Mouse (Mus musculus): ENCODE data around the gene Mmel1. TPM values are rescaled to one million over a fixed set of nuclear protein-coding genes. Genes with fewer than 3 reads are reported as not detected.
A peak's percentile ranks its signal among the peaks of the same experiment; 100 is the strongest.

Mmel1 gene
- polyA plus RNA-seq, 1 experiment from 2014 or later, result 0.80 TPM

DNA sequence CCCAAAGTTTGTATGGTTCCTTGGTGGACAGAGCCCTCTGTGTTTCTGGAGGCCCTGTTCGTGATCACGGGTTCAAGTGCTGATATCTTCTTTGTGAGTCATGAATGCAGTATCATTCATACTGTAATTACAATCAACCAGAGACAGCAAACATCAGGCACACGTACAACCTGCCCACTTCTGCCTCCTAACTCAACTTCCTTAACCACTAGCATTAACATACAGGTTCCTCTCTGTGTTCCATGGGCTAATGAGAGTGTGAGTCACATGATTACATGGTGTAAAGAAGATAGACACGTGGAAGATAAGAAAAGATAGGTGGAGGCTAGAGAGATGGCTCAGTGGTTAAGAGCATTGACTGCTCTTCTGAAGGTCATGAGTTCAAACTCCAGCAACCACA, 47.3 kb downstream of the Mmel1 start:
- H3K9ac ChIP-seq (replicated peaks), result no peak overlapping the region
- H3K27me3 ChIP-seq (ENCODE audit: insufficient read depth, low read length), result no peaks in the 10 kb centered on the region
- peaks cover 29% of the 10 kb centered on the region for H3K4me1 ChIP-seq (ENCODE audit: insufficient read depth)
- peaks cover 5% of the 10 kb centered on the region; the same call in 1 of the 2 replicates for H3K9me3 ChIP-seq (ENCODE audit: low read length)
- H3K36me3 ChIP-seq (replicated peaks; ENCODE audit: insufficient read depth, low read length), result peaks cover 48% of the 10 kb centered on the region
- H3K4me2 ChIP-seq (ENCODE audit: low read depth, low read length), result no peak overlapping the region
- 64% methylated on average over 4 of the region's 4 CpGs for WGBS (ENCODE audit: insufficient replicate concordance)
- TF ChIP-seq EP300 (IDR thresholded peaks at IDR 0.05; ENCODE audit: low read depth) (no peak), CTCF (IDR thresholded peaks at IDR 0.05; ENCODE audit: low read depth) (no peak)
- peak overlapping the region; percentile 48; the same call in 1 of the 2 replicates for H3K27ac ChIP-seq (ENCODE audit: low read depth)
- ATAC-seq (no peak), DNase-seq (no peak)
- H3K4me3 ChIP-seq (ENCODE audit: low read depth, low read length), result no peak overlapping the region

DNA sequence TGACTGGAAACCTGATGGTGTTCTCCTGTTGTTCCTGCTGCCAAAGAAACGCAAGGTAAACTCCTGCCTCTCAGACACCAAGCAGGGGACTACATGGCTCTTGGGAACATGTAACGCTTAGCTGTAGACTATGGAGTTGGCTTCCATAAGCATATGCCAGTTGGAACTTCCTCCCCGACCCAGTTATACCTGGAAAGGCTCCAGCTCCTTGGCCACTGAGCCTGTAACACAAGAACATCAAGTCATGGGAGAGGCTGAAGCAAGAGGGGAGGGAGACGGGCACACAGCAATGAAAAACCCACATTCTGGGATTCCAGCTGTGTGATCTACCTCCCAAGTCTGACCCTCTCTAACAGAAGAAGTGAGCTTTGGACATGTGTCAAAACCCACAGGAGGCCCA, 52.9 kb downstream of the Mmel1 start:
- ATAC-seq (no peak), DNase-seq (no peak)
- Histone ChIP-seq H3K36me3 (replicated peaks; ENCODE audit: insufficient read depth, low read length) (peaks cover 72% of the 10 kb centered on the region), H3K9me3 (ENCODE audit: low read length) (peaks cover 4% of the 10 kb centered on the region; the same call in 1 of the 2 replicates), H3K27ac (ENCODE audit: low read depth) (no peak overlapping the region), H3K4me3 (ENCODE audit: low read depth, low read length) (no peak overlapping the region), H3K4me1 (ENCODE audit: insufficient read depth) (peaks cover 25% of the 10 kb centered on the region), H3K27me3 (ENCODE audit: insufficient read depth, low read length) (no peaks in the 10 kb centered on the region), H3K4me2 (ENCODE audit: low read depth, low read length) (peak overlapping the region; percentile 77; the same call in 1 of the 2 replicates), H3K9ac (replicated peaks) (no peak overlapping the region; the same call in 1 of the 2 replicates)
- no peak for TF ChIP-seq EP300 (IDR thresholded peaks at IDR 0.05; ENCODE audit: low read depth)
- TF ChIP-seq CTCF (IDR thresholded peaks at IDR 0.05; ENCODE audit: low read depth), result no peak
- WGBS (ENCODE audit: insufficient replicate concordance), result 90% methylated on average over 4 of the region's 4 CpGs

DNA sequence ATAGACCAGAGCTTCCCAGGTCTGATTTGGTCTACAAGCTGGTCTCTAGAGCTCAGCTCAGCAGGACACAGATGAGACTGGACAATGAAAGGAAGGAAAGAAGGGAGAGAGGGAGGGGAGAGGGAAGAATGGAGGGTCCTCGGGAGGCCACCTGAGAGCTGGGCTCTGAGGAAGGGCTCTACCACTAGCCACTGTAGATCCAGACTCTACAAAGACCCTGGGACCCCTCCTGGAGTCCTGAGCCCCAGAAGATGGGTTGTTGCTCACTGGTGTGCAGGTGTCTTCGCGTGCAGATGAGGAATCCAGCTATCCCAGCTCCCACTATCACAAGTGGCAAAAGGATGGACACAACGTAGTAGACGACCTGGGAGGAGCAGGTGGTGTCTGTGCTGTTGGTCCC, 53.5 kb downstream of the Mmel1 start:
- H3K9ac ChIP-seq (replicated peaks), result no peak overlapping the region
- peaks cover 65% of the 10 kb centered on the region for H3K36me3 ChIP-seq (replicated peaks; ENCODE audit: insufficient read depth, low read length)
- H3K4me2 ChIP-seq (ENCODE audit: low read depth, low read length), result peak overlapping the region; percentile 77
- H3K4me3 ChIP-seq (ENCODE audit: low read depth, low read length), result no peak overlapping the region
- no peak for DNase-seq
- peaks cover 28% of the 10 kb centered on the region for H3K4me1 ChIP-seq (ENCODE audit: insufficient read depth)
- no peak overlapping the region for H3K27ac ChIP-seq (ENCODE audit: low read depth)
- TF ChIP-seq EP300 (IDR thresholded peaks at IDR 0.05; ENCODE audit: low read depth) (no peak), CTCF (IDR thresholded peaks at IDR 0.05; ENCODE audit: low read depth) (no peak)
- no peak for ATAC-seq
- H3K9me3 ChIP-seq (ENCODE audit: low read length), result no peaks in the 10 kb centered on the region
- no peaks in the 10 kb centered on the region for H3K27me3 ChIP-seq (ENCODE audit: insufficient read depth, low read length)
- WGBS (ENCODE audit: insufficient replicate concordance), result 87% methylated on average over 5 of the region's 5 CpGs

DNA sequence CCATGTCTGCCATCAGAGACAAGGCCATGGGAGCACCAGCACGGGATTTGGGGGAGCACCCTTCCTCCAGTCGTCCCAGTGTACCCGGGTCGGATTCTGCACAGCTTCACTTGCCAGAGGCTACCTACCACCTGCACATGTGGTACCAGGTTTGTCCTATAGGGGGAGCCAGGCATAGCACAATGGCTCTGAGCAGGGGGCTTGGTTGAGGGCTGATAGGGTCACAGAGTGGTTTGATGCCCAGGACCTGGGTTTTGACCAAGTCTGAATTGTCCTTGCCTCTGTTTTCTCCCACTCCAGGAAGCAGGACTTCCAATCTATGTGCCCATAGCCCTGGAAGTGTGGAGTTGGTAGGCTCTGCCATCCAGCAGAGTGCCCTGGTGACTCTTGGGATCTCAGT, 56.0 kb downstream of the Mmel1 start:
- Histone ChIP-seq H3K27me3 (ENCODE audit: insufficient read depth, low read length) (no peaks in the 10 kb centered on the region), H3K4me3 (ENCODE audit: low read depth, low read length) (peak overlapping the region; percentile 67), H3K36me3 (replicated peaks; ENCODE audit: insufficient read depth, low read length) (peaks cover 54% of the 10 kb centered on the region), H3K9ac (replicated peaks) (0 out of 2 replicates have a peak overlapping the region, but pooled peaks have one; percentile 7), H3K4me2 (ENCODE audit: low read depth, low read length) (peak overlapping the region; percentile 77), H3K4me1 (ENCODE audit: insufficient read depth) (peaks cover 51% of the 10 kb centered on the region), H3K27ac (ENCODE audit: low read depth) (no peak overlapping the region), H3K9me3 (ENCODE audit: low read length) (no peaks in the 10 kb centered on the region)
- ATAC-seq (no peak), DNase-seq (peak; percentile 73)
- TF ChIP-seq CTCF (IDR thresholded peaks at IDR 0.05; ENCODE audit: low read depth), result peak; percentile 84
- no peak for TF ChIP-seq EP300 (IDR thresholded peaks at IDR 0.05; ENCODE audit: low read depth)
- 63% methylated on average over 4 of the region's 4 CpGs for WGBS (ENCODE audit: insufficient replicate concordance)

DNA sequence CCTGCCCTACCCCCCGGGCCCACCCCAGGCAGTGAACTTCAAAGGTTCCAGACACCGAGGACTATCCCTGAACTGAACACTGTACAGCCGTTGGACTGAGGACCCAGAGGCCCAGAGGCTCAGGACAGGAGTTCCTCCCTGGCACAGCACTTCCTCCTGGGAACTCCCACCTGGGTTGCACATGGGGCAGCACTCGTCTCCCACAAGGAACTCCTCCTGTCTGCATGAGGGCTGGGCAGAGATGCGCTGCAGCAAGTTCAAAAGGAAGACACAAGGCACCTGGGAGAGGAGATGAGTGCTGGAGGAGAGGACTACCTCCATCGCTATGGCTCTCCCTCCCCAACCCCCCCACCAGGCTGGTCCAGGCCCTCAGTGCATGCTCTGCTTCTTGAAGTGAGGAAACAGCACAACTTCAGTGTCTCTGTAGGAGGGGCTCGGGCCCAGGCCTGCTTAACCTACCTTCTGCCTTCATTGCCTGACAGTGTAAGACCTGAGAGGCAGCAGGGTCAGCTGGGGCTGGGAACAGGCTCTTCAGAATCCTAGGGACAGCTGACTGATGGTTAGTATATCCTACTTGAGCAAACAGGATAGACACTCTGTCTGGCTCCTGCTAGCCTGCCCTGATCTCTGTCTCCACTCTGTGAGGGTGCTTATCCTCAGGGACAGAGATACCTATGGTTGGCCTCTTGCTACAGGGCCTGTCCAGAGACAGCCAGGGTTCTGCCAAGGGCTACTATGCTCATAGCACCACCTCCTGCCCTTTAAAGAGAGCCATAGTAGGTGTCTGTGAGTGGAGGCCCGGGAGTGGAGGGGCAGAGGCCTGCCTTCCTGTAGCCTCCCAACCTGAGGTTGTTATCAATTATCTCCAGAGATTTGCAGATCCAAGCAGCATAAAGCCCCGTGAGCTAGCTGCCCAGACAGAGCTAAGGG, 57.8 kb downstream of the Mmel1 start:
- H3K9me3 ChIP-seq (ENCODE audit: low read length), result no peaks in the 10 kb centered on the region
- H3K4me2 ChIP-seq (ENCODE audit: low read depth, low read length), result peak overlapping the region; percentile 77
- peak; percentile 34 for DNase-seq
- H3K4me3 ChIP-seq (ENCODE audit: low read depth, low read length), result peak overlapping the region; percentile 67
- H3K9ac ChIP-seq (replicated peaks), result peak overlapping the region; percentile 82
- TF ChIP-seq CTCF (IDR thresholded peaks at IDR 0.05; ENCODE audit: low read depth) (no peak), EP300 (IDR thresholded peaks at IDR 0.05; ENCODE audit: low read depth) (no peak)
- H3K4me1 ChIP-seq (ENCODE audit: insufficient read depth), result peaks cover 51% of the 10 kb centered on the region
- 32% methylated on average over 9 of the region's 9 CpGs for WGBS (ENCODE audit: insufficient replicate concordance)
- H3K27ac ChIP-seq (ENCODE audit: low read depth), result peak overlapping the region; percentile 92
- no peaks in the 10 kb centered on the region for H3K27me3 ChIP-seq (ENCODE audit: insufficient read depth, low read length)
- peak; percentile 8 for ATAC-seq
- H3K36me3 ChIP-seq (replicated peaks; ENCODE audit: insufficient read depth, low read length), result peaks cover 47% of the 10 kb centered on the region

GRCm38 (mm10) chr4:154927899-154928337, 58.5 kb downstream of the Mmel1 start:
- 0 out of 2 replicates have a peak, but pooled peaks have one; percentile 0 for TF ChIP-seq CTCF (IDR thresholded peaks at IDR 0.05; ENCODE audit: low read depth)
- TF ChIP-seq EP300 (IDR thresholded peaks at IDR 0.05; ENCODE audit: low read depth), result no peak
- H3K27ac ChIP-seq (ENCODE audit: low read depth), result peak overlapping the region; percentile 92
- no peaks in the 10 kb centered on the region for H3K27me3 ChIP-seq (ENCODE audit: insufficient read depth, low read length)
- DNase-seq (peak; percentile 64), ATAC-seq (peak; percentile 83)
- 6% methylated on average over 5 of the region's 5 CpGs for WGBS (ENCODE audit: insufficient replicate concordance)
- peak overlapping the region; percentile 67 for H3K4me3 ChIP-seq (ENCODE audit: low read depth, low read length)
- H3K4me2 ChIP-seq (ENCODE audit: low read depth, low read length), result peak overlapping the region; percentile 77
- H3K9me3 ChIP-seq (ENCODE audit: low read length), result no peaks in the 10 kb centered on the region
- peaks cover 51% of the 10 kb centered on the region for H3K4me1 ChIP-seq (ENCODE audit: insufficient read depth)
- peak overlapping the region; percentile 82 for H3K9ac ChIP-seq (replicated peaks)
- H3K36me3 ChIP-seq (replicated peaks; ENCODE audit: insufficient read depth, low read length), result peaks cover 41% of the 10 kb centered on the region
